Mouse (Mus musculus) adrenal gland, postnatal 36 days (tissue): ENCODE measurements at regions not wholly inside any gene's neighbourhood (a gene's known extent, or its start where the extent isn't known, plus 50 kb on each side); places are given as distances from the start of the nearest gene placed in this dataset.

Source experiments
- DNase-seq, 2 experiments: peaks; one replicate each; pipeline ENCODE4 v3.0.0; 2021; ENCODE audit warnings: mixed read lengths in 1 of 2

DNA sequence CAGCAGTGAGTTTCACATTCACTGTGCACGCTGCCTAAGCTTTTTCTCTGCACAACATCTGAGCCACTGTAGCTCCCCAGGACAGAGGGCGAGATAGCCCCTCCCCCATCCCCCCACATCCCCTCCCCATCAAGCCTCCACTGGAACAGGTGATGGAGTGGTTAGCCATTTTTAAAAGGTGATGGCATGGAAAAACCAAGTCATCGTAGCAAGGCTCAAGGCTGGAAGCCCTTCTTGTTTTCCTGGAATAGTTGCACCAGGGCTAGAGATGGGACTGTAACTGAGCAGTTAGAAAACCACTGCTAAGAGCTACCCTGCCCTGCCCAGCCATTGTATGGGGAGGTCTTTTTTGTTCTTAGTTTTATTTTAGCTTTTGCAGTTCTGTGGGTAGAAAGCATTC is 209.1 kb upstream of the Rreb1 start:
- DNase-seq: no peak

DNA sequence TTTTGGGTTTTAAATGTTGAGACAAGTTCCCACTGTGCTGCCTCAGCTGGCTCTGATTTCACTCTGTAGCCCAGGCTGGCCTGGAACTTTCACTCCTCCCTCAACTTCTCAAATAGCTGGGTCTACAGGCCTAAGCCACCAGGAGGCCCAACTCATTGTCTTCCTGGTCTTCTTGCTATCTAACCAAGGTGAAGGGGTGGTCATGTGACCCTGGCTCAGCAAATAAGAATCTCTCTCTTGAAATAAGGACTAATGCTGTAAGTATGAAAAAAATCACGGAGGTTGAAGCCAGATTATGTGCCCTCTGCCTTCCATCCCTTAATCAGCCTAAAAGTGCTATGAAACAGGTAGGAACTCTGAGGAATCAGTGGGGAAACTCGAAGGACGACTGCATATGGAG is 208.7 kb upstream of the Rreb1 start:
- no peak for DNase-seq

DNA sequence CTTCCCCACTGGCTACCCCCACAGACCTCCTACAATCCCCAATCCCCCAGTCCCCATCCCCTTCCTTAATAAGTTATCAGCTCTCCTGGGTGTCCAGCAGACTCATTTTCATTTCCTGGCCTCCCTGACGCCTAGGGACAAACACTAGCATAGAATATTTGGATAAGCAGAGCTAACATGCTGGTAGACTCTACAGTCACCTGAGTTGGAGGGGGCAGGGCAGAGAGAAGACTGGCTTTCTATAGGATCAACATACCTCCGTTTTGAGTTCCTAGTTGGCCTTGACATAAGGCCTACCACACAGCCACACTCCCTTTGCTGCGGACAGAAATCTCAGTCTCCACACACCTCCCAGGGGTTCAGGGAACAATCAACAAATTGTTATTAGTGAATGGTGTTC is 205.2 kb upstream of the Rreb1 start:
- DNase-seq: no peak

DNA sequence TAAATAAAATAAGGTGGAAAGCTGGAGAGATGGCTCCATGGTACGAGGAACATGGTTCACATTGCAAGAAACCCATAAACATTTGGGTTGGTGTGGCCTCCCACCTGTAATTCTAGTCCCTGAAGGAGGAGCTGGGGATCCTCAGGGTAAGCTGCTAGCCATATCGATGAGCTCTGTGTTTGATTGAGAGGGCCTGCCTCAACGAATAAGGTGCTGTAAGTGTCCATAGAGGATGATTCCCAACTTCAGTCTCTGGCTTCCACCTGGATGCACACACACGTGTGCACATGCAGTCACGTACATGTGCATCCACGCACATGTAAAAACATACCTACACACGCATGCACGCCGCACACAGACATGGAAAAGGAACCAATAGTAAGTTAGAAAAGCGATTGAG is 199.0 kb upstream of the Rreb1 start:
- DNase-seq: no peak

DNA sequence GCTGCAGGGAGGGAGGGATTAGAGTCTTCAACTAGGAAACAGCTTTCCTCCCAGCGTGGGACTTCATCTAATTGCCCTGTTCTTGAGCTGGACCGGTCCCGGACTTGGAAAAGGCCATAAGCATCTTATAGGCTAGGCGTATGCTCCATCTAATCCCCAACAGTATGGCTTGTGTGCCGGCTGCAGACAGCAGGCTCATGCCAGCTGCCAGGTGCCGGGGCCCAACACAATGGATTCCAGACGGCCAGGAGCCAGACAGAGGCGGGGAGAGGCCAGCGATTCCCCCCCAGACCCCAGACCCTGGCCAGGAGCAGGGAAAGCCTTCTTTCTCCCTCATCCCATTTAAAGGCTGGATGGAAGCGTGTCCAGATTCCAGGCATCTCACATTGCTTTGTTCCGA is 198.4 kb upstream of the Rreb1 start:
- no peak for DNase-seq

DNA sequence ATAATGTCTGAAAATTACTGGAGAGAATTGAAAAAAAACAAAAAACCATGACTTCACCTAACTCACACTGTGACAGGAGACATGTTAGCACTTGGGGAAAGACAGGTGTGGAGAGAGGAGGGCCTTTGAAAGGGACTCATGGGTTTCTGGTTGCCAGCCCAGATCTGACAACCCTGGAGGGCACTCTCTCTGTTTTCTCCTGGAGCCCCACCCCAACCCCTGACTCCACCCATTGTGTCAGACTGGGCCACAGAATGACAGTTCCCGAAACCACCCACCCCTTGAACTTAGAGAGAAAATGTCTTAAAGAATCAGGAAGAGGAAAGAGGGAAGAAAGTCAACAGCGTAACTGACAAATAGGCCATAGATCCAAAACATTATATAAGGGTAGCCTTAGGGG is 197.4 kb upstream of the Rreb1 start:
- DNase-seq: no peak

DNA sequence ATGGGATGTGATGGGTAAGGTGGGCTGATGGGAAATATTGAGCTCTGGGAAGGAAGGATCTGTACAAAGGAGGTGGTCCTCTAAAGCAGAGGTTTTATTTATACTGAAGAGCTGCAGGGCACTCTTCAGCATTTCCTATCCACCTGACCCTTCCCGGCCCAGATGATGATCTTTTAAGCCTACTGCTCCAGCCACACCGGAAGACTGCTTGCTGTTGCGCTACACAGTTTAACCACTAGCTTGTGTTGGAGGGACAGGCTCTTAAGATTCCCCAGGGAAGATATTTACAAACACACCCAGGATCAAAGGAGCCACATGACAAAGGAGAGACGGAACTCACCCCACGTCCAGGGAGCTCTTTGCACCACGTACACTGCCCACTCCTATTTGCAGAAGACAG is 196.8 kb upstream of the Rreb1 start:
- DNase-seq: no peak

DNA sequence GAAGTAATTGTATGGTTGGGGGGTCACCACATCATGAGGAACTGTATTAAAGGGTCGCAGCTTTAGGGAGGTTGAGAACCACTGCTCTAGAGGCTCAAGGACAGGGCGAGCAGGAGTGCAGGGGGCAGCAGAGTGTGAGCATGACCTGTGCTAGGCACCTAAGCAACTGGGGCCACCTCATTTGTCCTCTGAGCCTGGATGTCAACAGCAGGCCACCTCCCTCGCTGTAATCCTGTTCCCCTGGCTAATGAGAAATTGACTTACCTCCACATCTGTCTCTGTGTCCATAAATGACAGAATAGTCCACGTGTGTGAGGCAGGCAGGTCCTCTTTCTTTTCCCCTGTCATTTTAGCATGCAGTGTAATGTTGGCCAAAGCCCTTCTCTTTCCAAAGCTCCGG is 192.7 kb upstream of the Rreb1 start:
- DNase-seq: no peak

DNA sequence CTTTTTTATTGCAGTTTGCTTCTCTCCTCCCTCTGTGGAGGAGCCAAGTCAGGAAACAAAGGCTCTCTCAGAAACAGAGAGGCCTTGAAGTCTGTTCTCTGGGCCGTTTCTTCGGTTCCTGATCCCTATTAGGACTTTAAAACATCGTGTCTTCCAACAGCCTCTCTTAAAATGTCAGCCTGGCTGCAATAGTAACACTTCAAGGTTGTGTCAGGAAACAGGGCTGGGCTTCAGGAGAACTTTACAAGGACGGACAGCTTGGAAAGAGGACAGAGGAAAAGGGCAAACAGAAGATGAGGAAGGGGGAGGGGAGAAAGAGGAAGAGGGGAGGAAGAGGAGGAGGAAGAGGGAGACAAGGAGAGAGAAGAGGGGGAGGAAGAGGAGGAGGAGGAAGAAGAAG is 191.7 kb upstream of the Rreb1 start:
- peak in 1 of 2 experiments; percentile 17 for DNase-seq

DNA sequence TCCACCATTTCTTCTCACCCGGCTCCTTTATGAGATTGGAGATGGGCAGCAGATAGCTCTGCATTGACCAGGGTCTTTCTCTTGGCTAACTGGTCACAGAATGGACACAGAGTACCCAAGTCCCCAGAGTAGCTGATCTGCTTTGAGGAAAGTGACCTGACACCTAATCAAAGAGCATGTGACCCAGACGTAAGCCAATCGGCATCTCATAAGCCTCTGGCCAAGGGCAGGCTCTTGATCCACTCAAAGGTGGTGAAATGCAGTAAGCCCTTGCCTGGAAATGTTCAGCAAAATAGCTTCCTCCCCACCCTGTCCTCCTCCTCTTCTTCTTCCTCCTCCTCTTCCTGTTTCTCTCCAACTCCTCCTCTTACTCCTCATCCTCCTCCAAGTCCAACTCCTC is 190.3 kb upstream of the Rreb1 start:
- no peak for DNase-seq

DNA sequence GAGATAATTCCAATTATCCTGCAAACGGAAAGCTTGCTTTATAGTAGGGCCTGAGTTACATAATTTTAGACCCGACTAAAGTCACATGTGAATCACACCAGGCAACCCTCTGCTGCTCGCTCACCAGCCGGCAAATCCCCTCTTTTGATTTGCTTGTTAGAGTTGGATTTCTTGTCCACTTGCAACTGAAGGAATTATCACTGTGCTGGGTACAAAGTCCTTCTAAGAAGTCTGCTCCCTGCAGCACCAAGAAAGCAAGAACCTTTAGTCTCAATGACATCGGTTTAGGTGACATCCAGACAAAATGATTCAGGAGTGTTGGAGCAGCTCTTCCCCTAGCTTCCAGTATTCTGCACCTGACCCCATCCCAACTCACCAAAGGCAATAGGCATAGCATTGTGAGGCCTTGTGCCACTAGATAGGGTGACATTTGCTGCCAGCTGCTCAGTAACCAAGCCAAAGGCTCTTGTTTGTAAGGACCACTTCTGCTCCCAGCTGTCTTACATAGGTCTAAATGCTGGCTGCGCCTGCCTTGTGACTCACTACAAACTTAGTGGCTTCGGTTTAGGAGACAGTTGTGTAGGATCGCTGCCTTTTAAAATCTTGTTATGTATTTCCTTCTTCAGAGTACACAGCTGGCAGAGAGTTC is 189.5 kb upstream of the Rreb1 start:
- no peak for DNase-seq

DNA sequence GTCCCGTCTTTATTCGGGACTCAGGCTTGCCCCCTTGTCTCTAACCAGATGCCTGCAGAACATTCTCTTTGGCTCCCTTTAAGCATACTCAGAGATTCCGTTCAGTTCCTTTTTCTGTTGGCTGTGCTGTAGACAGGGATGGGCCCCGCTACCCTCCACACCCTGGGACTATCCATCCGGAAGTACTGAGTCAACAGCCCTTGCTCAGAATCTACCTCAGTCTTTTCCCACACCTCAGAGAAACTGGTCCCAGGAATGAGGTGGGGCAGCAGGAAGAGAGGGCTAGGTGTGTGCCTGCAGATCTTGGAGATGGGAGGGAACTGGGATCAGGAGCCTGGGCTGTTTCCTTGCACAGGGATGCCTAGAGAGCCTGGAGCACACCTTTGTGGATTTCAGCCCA is 186.1 kb upstream of the Rreb1 start:
- no peak for DNase-seq

DNA sequence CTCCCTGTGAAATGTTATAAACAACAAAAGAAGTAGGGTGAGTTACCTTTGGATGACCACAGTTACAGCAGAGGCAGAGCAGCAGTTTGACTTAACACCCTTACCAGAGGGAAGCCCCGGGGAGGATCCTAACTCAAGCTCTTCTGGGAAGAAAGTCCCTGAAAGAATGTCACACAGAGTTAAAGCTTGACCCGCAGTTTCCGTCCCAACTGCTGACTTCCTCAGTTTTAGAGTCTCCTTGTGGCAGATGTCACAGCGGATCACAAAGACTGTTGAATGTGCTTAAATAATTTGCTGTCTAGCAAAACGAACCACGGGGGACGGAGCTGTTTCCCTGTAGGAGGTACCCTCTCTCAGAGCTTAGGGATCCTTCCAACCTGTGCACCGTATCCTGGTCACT is 183.0 kb upstream of the Rreb1 start:
- DNase-seq: no peak

DNA sequence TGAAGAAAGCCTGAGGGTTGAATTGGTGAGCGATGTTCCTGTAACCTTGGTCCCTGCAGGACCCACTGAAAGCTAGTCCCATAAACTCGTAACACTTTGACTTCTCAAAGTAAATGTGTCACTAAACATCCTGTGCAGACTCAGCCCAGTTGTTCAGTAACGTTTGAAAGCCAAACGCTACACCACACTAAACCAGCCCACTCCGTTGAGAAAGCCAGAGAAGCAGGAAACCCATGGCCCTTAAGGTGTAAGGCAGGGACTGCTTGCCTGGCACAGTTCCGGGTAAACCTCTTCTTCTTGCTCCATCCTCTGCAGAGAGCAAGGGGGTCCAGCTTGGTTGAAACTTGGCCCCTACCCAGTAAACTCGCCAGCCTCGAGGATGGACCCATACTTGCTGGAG is 180.6 kb upstream of the Rreb1 start:
- no peak for DNase-seq

DNA sequence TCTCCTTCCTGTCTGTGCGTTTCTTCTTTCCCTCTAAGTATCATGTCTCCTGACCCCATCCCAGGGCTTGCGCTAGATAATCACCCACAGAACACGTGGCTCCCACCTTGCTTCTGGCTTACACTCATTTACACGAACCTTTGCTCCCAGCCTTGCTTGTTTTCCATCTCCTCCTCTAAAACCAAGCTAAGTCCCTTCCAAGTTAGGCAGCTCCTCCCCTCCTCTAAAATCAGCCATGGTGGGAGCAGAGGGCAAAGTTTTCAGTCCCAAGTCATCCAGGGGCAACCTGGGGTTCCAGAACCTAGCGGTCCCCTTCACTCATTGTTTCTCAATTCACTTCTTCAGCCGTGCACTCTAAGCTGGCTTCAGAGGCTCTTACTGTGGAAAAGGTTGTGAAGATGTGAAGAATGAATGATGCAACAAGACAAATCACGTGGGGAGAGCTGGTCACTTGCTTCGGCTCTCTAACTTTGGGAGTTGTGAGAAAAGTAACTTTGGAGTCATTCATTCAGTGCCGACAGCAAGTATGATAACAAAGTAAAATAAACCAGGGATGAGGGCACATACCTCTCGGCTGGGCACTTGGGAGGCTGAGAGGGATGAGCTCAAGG is 179.9 kb upstream of the Rreb1 start:
- no peak for DNase-seq

DNA sequence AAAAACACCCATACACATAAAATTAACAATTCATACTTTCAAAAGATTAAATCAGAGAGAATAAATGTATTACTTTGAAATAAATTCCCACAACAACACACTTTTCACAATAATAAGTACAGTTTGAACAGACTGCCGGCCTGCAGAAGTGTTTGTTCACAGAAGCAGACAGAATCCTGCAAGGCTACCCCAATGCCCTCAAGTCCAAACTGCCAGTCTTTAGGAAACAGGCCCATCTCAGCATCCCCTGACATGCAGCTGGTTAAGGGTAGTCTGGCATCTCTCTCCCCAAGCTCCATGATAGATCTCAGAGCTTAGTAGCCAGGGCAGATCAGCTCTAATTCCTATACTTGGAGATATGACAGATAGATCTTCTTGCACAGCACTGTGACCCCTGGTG is 178.5 kb upstream of the Rreb1 start:
- no peak for DNase-seq

DNA sequence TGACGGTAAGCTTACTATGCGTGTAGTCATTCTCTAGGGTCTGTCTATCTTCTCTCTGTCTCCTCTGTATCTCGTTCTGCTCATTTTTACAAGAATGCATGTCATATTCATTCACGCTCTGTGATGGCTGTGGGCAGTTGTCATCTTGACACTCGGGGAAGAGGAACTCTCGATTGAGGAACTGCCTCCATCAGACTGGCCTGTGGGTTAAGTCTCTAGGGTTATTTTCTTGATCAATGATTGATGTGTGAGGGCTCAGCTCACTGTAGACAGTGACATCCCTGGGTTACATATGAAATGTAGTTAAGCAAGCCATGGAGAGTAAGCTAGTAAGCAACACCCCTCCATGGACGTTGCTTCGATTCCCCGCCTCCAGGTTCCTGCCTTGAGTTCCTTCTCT is 178.0 kb upstream of the Rreb1 start:
- no peak for DNase-seq

DNA sequence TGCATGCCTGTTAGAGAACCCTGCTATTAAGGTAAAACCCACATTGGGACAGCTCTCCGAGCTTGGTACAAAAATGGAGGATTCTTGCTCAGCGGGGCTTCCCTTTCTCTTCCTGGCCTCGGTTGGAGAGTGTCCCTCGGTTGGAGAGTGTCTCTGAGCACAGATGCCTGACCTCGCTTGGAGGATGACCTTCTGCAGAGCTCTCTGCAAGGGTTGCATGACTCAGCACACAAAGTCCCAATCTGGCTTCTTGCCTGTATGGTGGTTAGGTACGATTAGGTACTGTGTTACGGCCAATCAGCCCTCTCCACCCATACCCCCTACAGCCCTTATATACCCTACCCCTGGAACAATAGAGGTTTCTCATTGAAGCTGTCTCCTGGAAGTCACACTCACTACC is 177.1 kb upstream of the Rreb1 start:
- DNase-seq: peak; percentile 74 to 82

DNA sequence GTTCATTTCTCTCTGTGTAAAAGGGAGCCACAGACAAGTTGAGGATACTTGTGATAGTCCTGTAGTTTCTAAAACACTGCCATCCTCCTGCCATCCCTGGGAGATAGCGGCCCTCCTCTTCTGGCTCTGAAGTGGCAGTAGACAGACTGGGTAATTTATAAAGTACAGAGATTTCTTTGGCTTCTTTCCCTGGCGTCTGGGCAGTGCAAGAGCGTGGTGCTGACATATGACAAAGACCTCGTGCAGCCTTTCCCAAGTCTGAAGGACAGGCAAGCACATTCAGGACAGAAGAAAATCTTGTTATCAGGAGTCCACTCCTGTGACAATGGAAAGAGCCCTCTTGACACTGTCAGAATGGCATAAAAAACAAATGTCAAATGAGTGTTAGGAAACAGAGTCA is 175.9 kb upstream of the Rreb1 start:
- peak; percentile 75 to 80 for DNase-seq

DNA sequence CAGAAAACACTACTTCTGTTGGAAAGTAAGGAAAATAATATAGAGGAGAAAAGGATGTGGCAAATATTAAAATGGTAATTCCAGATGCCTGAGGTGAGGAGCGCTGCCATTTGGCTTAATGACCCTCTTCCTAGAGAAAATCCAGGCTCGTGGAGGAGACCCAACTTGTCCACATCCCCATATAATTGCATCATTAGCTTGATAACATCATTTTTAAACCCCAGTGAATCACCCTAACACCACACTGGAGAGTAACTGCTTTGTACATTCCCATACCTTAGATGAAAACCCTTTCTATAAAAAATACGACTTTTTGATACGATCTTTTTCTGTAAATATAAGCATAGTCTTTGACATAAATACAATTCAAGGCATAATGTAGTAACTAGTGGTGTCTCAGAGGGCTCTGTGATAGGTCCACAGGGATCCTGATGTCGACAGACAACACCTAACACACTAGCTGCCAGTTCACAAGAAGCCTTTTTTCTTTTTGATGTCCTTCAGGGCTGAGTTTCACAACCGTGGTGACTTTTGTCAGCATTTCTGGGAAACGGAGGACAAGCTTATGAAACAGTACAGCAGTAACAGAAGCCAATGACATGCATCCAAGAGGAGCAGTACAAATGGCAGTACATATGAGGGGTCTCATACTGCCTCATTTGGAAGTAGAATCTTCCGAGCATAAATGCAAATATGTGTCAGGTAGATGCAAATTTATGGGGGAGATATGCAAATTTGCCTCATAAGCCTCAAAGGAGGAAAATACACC is 174.8 kb upstream of the Rreb1 start:
- DNase-seq: peak in 1 of 2 experiments; percentile 52

DNA sequence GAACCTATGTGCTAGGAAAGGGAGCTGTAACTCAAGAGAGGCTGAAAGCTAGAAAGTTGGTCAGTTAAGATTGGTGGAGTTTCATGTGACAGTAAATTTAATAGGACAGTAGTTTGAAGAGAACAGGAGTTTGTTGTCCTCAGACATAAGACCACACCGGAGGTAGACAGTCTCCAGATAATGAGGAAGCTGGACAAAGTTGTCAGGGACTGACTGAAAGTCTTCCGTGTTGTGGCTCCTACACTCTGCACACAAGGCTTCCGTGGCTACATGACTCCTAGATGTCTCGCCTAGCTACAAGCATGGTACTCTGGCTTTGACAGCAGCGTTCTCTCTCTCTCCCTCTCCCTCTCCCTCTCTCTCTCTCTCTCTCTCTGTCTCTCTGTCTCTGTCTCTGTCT is 171.9 kb upstream of the Rreb1 start:
- DNase-seq: no peak

DNA sequence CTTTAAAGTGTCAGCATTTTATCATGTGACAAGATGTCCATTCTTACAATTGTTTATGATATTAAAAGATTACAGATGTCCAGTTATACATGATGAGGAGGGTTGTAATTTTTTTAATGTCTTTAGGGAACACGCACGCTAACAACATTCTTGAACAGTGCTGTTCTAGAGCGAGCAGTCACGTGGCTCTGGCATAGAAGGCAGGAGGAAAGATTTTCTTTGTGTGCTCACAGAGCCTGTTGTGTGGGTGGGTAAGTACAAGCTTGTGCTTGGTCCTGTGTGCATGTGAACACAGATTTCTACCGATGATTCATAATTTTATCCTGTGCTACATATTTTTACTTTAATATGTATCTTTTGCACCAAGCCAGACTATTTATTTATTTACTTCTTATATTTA is 169.1 kb upstream of the Rreb1 start:
- no peak for DNase-seq

DNA sequence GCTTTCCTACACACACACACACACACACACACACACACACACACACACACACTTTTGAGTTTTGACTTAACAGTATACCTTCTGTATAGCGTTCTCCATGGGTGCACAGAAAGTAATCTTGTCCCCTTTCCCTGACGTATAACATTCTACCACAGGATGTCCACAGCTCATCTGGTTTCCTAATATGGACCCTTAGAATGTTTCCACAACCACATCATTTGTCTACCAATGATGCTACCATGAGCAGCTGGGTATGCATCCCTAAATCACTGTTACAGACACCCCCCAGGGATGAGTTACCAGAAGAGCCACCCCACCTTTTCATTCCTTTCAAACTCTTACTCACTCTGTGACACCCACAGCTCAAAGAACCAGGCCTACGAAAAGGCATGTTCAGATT is 166.8 kb upstream of the Rreb1 start:
- DNase-seq: no peak

DNA sequence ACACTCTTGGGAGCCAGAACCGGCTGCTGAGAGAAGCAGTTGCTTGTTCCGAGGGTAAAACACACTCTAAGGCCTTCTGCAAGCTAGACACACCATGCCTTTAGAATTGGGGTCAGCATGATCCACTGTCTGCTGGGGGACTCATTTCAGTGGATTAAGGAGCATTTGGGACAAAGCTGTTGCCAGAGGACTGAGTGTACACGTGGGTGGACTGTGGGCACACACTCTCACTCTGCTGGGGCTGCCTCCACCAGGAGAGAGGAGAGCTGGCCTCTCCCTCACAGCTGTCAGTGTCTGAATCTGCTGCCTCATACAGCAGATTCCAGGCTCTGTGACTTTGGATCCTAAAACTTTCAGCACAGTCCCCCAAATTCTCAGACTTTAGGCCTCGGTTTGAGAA is 161.2 kb upstream of the Rreb1 start:
- no peak for DNase-seq
